Mouse (Mus musculus): ENCODE measurements around the gene Nptxr.

Gene Nptxr

GRCm38 (mm10) chr15:79760956-79761355, 43.6 kb downstream of the Nptxr start:
- in situ Hi-C loops (cut with MboI; ENCODE audit: unreplicated experiment in 2 of 2), result no loop called here

- in situ Hi-C loops (cut with MboI; ENCODE audit: unreplicated experiment in 2 of 2), result loop anchor here in 1 of 2 experiments (10.0 kb wide), 1 partner anchor 328 kb away; no protein-coding TSS in a partner anchor
Measured at GRCm38 (mm10) chr15:79757118-79757517, 47.4 kb downstream of the Nptxr start.

- in situ Hi-C loops (cut with MboI; ENCODE audit: unreplicated experiment in 2 of 2), result loop anchor here in 1 of 2 experiments (10.0 kb wide), 1 partner anchor 329 kb away; no protein-coding TSS in a partner anchor
Measured at GRCm38 (mm10) chr15:79755977-79756625, 48.5 kb downstream of the Nptxr start.

GRCm38 (mm10) chr15:79755176-79755575, 49.4 kb downstream of the Nptxr start:
- in situ Hi-C loops (cut with MboI; ENCODE audit: unreplicated experiment in 2 of 2), result loop anchor here in 1 of 2 experiments (10.0 kb wide), 1 partner anchor 330 kb away; no protein-coding TSS in a partner anchor

DNA sequence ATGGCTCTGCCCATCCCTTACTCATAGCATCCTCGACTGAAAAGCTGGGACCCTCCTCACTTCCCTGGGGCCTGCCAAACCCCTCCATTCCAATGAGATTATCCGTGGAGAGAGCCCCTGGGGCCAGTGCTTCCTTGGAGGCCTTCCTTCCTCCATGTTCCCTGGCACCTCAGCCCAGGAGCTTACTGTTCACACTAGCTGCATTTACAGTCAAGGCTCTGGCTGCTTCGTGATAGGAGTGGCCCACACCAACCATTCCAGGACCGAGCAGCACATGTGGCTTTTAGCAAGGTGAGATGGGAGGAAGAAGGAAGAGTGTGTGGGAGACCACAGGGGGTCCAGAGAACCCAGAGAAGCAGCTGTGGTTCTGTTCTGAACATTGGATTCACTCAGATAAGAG, 50.7 kb downstream of the Nptxr start:
- in situ Hi-C loops (cut with MboI; ENCODE audit: unreplicated experiment in 2 of 2), result loop anchor here (5.0 to 10.0 kb wide), 2 partner anchors 188 to 331 kb away; no protein-coding TSS in a partner anchor

DNA sequence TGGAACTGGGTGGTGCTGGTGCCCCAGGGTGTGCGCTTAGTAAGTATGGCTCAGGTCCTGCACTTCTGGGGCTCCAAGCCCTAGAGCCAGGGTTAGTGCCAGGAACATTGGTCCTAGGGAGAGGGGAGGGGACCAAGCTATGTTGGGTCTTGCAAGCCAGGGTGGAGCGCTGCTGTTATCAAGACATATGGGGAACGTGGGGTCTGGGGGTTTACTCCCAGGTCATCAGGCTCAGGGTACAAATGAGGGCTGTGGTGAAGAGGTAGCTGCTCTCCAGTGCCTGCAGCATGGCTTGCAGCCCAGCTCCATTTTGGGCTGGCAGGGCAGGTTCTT, 51.2 kb downstream of the Nptxr start:
- in situ Hi-C loops (cut with MboI; ENCODE audit: unreplicated experiment in 2 of 2), result loop anchor here (5.0 to 10.0 kb wide), 2 partner anchors 189 to 331 kb away; no protein-coding TSS in a partner anchor

DNA sequence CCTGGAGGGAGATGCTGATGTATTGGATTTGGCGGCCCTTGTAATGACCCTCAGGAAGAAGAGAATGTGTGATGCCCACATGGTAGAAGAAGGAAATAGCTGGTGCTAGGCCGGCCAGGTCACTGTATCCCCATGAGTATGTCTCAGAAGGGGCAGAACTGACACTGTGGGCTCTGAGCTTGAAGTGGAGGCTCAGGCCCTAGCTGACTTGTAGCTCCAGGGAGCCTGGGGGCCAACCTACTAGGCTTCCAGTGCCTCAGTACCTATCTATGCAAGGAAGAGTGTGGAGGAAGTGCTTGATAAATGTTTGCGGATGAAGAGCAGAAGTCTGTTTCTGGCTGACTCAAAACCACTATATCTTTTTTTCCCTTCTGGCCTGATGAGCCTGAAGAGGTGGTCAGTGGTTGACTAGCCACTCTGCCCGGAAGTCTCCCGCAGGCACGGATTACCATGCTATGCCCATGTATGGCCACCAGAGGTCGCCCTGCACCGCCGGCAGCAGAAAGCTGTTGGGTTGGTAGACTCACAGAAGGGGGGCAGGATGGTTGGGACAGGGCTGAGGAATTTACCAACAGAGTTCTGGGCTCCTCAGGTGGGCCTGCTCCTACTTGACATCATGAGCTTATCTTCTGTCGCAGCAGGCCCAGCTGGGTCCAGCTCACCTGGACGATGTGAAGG, 51.7 kb downstream of the Nptxr start:
- in situ Hi-C loops (cut with MboI; ENCODE audit: unreplicated experiment in 2 of 2), result loop anchor here (5.0 to 10.0 kb wide), 2 partner anchors 189 to 332 kb away; no protein-coding TSS in a partner anchor

- in situ Hi-C loops (cut with MboI; ENCODE audit: unreplicated experiment in 2 of 2), result loop anchor here (5.0 to 10.0 kb wide), 2 partner anchors 191 to 333 kb away; no protein-coding TSS in a partner anchor
Measured at GRCm38 (mm10) chr15:79751772-79752171, 52.8 kb downstream of the Nptxr start.

- in situ Hi-C loops (cut with MboI; ENCODE audit: unreplicated experiment in 2 of 2), result loop anchor here (5.0 to 10.0 kb wide), 2 partner anchors 192 to 335 kb away; no protein-coding TSS in a partner anchor
Measured at GRCm38 (mm10) chr15:79750266-79750665, 54.3 kb downstream of the Nptxr start.

GRCm38 (mm10) chr15:79749162-79749561, 55.4 kb downstream of the Nptxr start:
- in situ Hi-C loops (cut with MboI; ENCODE audit: unreplicated experiment in 2 of 2), result no loop called here

DNA sequence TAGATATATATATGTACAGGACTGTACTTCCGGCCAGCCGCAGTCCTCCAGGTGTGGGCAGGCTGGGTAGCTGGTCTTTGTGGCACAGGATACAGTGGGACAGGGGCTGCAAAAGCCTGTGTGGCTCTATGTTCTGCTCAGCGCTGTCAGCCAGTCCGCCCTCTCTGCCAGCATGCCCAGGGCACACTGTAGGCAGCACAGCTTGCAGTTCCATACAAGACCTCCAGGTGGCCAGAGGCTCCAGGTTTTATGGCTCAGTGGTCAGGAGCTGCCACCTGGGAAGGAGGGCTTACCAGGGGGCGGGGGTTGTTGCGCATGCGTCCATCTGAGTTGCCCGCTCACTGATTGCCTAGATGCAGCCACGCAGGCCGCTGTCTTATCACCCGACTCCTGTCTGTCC, 56.6 kb downstream of the Nptxr start:
- in situ Hi-C loops (cut with MboI; ENCODE audit: unreplicated experiment in 2 of 2), result no loop called here

DNA sequence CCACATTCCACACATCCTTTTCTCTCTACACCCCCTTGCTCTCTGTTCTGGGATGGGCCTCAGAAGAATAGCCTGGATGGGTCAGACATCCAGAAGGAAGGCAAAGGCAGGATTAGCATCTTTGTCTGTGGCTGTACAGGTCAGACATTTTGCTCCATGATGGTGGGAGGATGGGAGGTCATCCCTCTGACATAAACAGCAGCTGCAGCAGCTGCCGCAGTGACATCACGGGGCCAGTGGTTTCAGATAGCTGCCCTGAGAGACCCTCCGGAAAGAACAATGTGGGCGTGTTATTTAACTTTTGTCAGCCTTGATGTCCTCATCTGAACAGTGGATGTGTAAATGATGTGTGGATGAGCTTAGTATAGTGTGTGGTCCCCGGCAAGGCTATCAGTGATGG, 58.7 kb downstream of the Nptxr start:
- in situ Hi-C loops (cut with MboI; ENCODE audit: unreplicated experiment in 2 of 2), result no loop called here

- in situ Hi-C loops (cut with MboI; ENCODE audit: unreplicated experiment in 2 of 2), result no loop called here
Measured at GRCm38 (mm10) chr15:79745312-79745711, 59.3 kb downstream of the Nptxr start.

- in situ Hi-C loops (cut with MboI; ENCODE audit: unreplicated experiment in 2 of 2), result no loop called here
Measured at GRCm38 (mm10) chr15:79744742-79745141, 59.8 kb downstream of the Nptxr start.

DNA sequence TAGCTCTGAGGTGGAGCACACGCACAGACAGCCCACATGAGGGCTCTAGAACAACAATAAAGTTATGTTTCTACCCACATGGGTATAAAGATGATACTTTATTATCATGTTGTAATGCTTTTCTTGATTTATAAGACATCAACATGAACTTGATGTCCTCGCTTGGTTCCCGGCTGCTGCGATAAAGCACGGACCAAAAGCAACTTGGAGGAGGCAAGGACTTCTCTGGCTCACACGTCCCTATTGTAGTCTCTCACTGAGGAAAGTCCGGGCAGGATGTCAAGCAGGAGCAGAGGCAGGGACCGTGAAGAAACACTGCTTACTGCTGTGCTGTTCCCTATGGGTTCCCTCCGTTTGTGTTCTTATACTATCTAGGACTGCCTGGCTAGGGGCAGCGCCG, 60.6 kb downstream of the Nptxr start:
- in situ Hi-C loops (cut with MboI; ENCODE audit: unreplicated experiment in 2 of 2), result no loop called here

- in situ Hi-C loops (cut with MboI; ENCODE audit: unreplicated experiment in 2 of 2), result no loop called here
Measured at GRCm38 (mm10) chr15:79742706-79743023, 61.9 kb downstream of the Nptxr start.

- in situ Hi-C loops (cut with MboI; ENCODE audit: unreplicated experiment in 2 of 2), result no loop called here
Measured at GRCm38 (mm10) chr15:79741921-79742705, 62.5 kb downstream of the Nptxr start, which contains the start of gene Sun2. Gene Sun2 (minus strand): TSS chr15:79742536.

- in situ Hi-C loops (cut with MboI; ENCODE audit: unreplicated experiment in 2 of 2), result no loop called here
Measured at GRCm38 (mm10) chr15:79741173-79741858, 63.2 kb downstream of the Nptxr start.

- in situ Hi-C loops (cut with MboI; ENCODE audit: unreplicated experiment in 2 of 2), result no loop called here
Measured at GRCm38 (mm10) chr15:79740739-79741138, 63.8 kb downstream of the Nptxr start.

Measured in v-Abl transformed pro-B cells (cell line).